Mouse (Mus musculus) adrenal gland, postnatal 10 days (tissue): ENCODE results near the gene Prg3. TPM values are rescaled to one million over a fixed set of nuclear protein-coding genes. Genes with fewer than 3 reads are reported as not detected.

Experiments used
- DNase-seq: peaks from one replicate; pipeline ENCODE4 v3.0.0; 2021; ENCODE audit warnings: mixed read lengths
- long read RNA-seq, 2 experiments: library from polyadenylated mRNA; stranded (forward); transcript quantifications; one replicate each; pipeline ENCODE4 v2.0.0; 2021
- total RNA-seq, 2 experiments: library from RNA; stranded (reverse); gene quantifications; 2 replicates each; pipeline ENCODE4 v1.2.3; 2021

Gene Prg3
- under 1 TPM; 0.48 to 0.73 TPM for total RNA-seq
- long read RNA-seq, experiment 1 = 0 reads
- long read RNA-seq, experiment 2 = 0 reads

DNA sequence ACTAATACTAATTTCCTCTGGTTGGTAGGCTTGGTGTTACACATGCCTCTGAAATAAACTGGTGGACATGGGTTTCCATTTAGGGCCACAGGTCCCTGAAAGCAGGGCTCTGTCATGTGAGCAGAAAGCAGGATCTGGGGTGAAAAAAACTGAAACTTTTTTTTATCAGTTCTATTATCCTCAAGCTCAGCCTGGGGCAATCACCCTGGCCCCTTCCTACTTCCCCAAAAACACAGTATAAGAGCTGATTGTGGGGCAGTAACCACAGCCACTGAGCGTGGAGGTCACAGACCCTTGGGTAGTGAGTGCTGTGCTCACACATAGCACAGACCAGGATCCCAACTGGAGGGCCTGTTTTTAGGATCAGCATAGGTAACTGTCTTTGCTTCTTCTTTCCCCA lies at the start of gene Prg3:
TSS of gene Prg3 (plus strand) at position 286 of the 400 bp plus-strand sequence.
- no peak for DNase-seq

DNA sequence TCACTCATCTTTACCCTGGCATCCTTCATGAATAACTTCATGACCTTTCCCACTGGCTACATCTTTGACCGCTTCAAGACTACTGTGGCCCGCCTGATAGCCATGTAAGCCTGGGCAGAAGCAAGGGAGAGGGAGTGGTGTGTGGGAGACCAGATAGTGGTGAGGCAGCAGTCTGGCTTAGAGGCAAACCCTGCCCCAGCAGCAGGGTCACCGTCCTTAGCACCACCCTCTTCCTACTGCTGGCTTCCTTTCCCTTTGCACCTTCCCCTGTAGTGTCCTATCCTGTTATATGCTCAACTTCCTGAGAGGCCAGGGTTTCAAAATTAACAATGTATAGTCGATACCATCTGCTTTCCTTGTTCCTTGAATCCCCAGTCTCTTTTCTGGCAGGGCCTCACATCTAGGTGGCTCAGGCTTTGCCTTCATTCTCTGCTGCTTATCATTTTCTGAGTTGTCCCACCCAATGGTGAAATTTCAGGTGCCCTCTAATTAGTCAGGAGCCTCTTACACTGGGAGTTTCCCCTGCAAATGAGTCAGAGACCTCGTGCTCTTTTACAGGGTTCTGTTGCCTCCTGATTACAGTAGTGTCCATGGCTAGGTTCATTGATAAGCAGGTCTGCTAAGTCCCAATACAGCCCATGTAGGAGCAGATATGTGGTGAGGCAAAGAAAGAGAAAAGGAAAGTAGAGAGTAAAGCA lies 49.6 kb upstream of the Prg3 start:
- DNase-seq = peak; percentile 32

DNA sequence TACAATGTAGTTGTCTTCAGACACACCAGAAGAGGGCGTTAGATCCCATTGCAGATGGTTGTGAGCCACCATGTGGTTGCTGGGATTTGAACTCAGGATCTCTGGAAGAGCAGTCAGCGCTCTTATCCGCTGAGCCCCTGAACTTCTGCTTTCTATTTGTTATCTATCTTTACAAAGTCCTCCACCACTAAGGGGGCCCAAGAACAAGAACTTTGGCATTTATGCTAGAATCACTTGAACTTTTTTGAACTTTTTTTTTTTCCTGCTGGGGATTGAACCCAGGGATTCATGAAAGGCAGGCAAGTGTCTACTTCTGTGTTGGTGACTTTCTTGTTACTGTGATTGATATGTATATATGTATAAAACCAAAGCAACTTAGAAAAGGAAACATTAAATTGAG lies 48.7 kb upstream of the Prg3 start:
- DNase-seq = no peak

DNA sequence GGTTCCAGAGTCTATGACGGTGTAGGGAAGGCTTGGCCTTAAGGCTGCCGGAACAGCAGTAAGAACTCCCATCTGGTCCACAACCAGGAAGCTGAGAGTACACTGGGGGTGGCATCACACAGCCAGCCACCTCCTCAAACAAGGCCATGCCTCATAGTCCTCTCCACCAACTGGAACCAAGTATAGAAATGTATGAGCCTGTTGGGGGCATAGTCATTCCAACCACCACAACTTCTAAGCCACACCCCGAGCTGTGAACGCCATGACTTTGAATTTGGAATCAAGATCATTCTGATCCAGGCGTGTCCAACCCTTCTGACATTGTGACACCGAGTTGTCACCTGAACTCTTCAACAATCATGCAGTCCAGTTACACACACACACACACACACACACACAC lies 48.3 kb upstream of the Prg3 start:
- no peak for DNase-seq

DNA sequence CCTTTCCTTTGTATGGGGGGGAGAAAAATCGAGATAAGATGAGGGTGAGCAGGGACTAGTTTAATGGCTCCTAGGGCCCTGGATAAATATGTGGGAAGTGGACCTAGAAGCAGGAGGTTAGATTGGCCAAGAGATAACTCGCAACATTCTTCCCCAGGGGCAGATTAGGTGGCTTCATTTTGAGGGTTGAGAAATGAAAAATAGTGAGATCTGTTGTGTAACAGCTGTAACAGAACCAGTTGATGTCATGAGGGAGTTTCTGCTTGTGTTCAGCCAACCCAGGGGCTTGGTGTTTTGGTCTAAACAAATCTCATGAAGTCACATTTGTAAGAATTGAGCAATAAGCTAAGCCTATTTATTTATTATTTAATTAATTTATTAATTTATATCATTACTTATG lies 46.7 kb upstream of the Prg3 start:
- peak; percentile 29 for DNase-seq

DNA sequence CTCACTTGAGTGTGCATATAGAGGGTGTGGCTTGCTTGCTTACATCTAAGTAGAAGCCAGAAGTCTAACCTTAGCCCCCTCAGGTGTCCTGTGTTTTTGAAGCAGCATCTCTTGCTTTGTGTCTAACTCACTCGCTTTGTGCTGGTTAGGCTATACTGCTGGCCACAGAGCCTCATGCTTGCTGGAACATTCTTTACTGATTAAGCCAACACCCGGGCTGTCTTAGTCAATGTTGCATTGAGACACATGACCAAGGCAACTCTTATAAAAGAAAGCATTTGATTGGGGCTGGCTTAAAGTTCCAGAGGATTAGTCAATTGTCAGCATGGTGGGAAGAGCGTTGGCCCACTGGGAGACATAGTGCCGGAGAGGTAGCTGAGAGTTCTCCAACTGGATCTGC lies 46.2 kb upstream of the Prg3 start:
- DNase-seq = no peak

DNA sequence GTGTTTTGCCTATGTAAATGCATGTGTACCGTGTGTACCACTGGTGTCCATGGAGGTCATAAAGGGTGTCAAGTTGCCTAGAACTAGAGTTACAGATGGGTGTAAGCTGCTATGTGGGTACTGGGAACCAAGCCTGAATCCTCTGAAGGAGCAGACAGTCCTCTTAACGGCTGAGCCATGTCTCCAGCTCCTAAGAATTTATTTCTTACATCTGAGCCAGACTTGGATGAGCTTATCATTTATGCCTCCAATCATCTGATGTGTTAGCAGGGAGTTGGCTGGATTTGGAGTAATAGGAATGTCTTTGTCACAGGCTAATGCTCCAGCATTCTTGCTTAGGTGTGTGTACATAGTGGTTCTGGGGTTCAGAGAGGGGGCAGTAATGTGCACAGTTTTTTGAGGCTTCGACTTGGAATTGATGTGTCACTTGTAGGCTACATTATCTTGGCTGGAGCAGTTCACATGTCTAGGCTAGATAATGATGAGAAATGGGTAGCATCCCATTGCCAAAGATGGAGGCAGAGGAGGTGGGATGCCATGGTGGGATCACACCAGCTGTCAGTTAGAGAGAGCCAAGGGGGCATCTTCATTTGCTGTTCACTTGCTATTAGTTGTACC lies 40.8 kb upstream of the Prg3 start:
- no peak for DNase-seq

DNA sequence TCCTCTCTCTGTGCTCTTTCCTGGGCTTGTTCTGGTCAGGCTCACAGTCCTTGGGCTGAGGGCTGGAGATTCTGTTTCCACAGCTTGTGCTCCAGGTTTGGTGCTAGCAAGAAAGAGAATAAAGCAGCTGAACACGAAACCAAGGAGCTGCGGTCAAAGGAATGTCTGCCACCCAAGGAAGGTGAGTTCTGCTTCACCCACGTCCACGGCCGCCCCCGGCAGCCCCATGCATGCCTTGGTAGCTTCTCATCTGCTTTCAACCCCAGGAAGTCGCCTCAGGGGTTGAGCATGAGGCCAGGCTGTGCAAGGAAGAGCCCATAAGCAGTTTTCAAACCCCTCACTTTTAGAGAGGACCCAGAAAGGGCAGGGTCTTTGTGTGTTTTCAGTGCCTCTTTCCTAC lies 39.8 kb upstream of the Prg3 start:
- DNase-seq = no peak

DNA sequence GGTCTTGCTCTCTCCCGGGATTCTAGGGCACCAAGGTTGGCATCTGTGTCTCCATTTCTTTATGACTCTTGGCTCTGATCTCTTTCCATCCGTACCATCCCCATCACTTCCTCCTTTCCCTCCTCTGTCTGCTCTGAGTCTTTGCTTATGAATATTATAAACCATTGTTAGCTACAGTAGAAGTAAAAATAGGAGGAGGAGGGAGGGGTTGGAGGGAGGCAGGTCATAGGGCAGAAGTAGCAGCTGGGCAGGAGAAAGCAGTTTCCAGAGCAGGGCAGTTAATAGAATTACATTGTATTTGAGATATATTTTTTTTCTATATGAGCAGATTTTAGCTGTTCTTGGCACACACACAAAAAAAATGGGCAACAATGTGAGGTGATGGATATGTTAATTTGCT lies 39.3 kb upstream of the Prg3 start:
- no peak for DNase-seq

DNA sequence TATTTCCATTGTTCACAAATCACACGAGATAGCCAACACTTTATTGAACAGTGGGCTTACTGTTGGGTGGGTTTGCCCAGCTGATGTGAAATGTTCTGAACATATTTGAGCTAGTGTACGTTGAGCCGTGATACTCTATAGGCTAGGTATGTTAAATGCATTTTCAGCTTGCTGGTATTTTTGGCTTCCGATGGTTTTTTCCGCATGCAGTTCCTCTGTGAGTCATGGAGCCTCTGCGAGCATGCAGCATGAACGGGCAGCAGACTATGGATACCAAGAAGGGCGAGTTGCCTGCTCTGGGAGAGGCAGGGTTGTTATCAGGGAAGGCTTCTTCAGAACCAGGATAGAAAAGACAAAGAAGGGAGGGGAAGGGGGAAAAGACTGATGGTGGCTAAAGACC lies 37.0 kb upstream of the Prg3 start:
- DNase-seq = no peak

DNA sequence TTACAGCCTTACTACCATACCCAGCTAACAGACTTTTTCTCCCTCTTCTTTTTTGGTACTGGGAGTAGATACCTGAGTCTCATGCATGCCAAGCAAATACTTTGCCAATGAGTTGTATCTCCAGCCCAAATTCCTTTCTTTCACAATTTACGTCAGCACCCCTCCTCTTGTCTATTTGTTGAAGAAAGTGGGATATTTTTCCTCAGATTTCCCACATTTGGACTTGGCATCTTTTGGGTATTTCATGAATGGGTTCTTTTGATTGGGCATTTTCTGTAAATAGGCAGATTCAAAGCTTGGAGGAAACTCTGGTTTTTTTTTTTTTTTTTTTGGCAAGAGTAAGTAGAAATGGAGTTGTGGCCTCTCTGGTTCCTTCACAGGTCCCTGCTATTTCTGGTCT lies 35.8 kb upstream of the Prg3 start:
- no peak for DNase-seq

DNA sequence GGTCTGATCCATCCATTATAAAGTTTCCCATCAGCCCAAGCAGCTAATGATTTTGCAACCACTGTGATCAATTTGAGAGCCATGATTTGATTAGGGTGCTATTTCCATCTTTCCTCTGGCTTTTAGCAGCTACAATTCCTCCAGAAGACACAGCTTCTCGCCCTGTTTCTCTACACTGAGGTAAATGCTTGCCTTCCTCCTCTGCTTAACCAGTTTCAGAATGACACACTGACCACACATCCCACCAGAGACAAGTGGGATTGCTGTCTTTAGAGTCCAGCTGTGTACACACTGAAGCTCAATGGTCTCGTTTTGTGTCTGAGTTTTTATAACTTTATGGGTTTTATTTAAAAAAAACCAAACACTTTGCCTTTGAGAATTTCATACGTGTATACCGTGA lies 35.3 kb upstream of the Prg3 start:
- no peak for DNase-seq

DNA sequence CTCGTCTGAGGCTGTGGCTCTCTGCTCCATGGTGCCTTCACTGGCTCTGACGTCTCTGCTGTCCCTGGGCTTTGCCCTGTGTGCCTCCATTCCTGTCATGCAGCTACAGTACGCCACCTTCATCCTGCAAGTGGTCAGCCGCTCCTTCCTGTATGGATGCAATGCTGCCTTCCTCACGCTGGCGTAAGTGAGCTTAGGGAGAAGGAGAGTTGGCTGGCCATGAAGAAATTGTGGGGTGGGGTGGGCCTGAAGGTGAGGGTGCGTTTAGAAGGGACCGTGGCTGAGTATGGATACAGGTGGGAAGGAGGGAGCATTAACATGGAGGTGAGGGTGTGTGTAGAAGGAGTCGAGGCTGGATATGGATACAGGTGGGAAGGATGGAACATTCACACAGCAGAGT lies 32.6 kb upstream of the Prg3 start:
- DNase-seq = no peak

DNA sequence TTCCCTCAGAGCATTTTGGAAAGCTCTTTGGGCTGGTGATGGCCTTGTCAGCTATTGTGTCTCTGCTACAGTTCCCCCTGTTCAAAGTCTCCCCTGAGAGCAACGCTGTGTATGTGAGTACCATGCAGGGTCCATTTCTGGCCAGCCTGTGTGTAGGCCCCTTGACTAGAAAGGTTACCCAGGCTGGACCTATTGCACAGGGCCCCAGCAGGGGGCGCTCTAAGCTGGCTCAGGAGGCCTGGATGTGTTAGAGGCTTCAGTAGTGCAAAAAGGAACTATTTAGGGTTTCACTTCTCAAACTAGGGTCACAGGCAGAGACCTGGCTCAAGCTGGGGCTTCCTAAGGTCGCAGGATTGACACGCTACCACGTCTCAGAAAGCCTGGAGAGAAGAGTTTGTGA lies 31.7 kb upstream of the Prg3 start:
- peak; percentile 84 for DNase-seq

DNA sequence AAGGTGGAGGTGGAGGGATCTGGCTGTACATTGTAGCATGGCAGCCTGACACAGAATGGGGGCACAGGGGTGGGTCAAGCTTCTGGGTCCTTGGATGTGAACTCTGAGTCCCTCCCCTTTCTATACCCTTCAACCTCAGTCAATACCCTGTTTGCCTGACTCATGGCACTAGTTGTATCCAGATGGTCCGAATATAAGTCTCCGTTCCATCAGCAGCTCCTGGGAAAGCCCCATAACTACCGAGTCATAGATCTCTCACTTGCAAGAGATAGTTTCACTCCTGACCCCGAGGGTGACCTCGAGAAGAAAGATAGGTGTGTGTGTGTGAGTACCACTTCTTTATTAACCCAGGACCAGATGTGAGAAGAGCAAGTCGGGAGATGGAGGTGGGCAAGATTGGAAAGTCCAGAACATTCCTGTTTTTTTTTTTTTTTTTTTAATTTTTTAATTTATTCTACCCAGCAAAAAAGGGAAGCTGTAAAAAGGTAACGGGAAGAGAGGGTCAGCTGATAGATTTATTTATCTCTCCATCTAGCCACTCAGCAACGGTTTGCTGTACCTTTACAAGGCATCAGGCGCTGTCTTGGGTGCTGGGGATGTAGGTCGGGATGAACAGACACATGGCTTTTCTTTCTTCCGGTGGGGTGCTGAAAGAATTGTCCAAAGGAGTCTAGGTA lies 29.3 kb upstream of the Prg3 start:
- no peak for DNase-seq

DNA sequence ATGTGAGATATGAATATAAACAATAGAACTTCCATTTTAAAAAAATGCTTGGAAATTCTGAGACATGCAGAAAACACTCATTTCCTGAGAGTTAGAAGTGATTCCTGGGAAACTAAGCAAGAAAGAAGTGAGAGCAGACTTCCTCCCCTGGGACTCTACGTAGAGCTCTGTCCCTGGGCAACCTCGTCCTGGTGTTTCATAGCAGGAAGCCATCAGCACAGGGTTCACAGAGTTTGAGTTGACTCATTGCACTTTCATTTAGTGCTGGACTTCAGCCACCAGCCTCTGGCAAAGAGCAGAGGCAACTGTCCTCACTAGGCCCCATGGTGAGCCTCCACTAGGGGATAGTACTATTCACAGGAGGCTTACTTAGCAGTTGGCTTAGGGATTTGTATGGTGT lies 26.7 kb upstream of the Prg3 start:
- peak; percentile 82 for DNase-seq

DNA sequence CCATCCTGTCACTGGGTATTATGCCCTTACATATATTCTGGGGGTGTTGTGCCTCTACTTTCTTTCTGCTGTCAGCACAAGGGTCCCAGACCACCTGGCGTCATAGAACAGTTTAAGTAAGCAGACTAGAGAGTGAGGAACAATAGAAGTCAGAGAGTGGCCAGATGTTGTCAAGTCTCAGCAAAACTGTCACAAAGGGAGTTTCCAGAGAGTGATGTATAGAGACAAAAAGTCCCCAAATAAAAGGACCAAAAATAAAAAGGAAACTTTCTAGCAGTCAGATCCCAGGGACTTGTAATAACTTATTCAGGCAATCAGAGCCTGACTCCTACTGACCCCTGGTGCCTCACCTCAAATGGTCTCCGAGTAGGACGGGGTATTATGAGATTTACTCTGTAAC lies 26.1 kb upstream of the Prg3 start:
- no peak for DNase-seq

DNA sequence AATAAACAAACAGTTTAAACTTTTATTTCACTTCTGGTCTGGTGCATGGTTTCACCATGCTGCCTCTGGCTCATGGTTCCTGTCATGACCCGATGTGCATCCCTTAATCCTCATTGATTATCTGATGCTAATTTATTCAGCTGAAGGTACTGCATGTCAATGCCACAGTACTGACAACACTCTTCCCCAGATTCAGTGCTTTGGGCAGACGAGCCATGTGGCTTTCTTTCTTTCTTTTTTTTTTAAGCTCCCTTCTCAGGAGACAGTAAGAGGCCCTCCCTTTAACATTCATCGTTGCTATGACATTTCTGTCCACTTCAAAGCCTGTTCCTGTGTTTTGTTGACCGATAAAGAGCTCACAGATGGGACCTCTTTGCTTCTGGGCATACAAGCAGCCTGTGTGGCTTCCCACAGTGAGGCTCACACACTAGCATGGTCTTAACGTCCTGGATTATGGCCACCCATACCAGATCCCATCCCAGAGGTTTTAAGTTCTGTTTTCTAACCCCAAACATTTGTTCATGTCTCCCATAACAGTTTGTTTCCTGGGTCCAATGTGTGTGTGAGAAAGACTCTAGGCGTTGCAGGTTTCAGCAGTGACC lies 25.0 kb upstream of the Prg3 start:
- DNase-seq = no peak

DNA sequence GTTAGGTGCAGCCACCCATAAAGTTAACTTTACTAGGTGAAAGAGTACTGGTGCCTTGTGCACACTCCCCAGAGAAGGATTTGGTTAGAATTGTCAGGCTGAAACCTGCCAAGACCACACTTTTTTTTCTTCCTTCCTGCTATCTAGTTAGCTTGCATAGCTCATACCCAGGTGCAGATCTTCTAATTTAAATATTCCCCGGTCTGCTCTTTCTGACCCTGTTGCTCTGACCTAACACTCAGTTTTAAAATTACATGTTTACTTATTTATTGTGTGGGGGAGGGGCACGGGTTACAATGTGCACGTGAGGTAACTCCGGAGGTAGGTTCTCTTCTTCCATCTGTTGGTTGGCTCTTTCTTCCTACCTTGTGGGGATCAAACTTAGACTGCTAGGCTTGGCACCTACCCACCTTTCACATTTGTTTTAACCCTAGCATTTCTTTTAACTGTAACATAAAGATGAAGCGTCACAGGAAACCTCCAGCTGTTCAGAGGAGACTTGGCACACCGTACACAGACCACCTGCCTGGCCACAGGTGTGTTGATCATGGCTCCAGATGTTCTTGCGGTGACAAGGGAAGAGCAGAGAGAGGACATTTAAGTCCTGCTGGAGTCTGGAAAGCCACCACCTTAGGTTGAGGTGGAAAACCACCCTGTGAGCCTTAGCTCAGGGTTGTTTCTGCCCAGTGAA lies 23.8 kb upstream of the Prg3 start:
- no peak for DNase-seq

DNA sequence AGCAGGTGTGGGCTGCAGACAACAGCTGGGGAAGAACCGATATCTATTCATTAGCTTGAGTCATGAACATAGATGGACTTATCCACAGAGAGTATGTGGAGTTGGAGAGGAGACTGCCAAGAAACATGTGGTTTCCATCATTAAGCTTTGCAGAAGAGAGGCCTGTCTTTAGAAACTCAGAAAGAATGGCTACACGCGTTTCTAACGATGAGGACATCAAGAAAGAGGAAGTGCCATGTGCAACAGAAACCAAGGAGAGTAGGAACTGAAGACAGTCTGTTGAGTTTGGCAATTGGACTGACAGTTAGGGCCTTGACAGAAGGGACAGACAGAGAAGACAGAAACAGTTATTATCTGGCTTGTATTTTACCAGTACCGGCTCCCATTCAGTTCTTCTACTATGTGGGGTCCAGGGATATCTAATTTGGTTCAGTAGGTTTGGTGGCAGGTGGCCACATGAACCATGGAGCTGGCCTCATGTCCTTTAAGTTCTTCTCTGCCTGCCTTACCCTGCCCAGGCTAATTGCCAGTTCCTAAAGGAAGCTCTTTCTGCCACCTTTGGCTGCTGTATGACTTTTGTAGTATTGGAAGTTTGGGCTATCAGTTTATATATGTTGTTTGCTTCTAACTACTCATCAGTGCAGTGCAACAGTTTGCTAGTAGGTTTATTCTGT lies 20.6 kb upstream of the Prg3 start:
- no peak for DNase-seq

DNA sequence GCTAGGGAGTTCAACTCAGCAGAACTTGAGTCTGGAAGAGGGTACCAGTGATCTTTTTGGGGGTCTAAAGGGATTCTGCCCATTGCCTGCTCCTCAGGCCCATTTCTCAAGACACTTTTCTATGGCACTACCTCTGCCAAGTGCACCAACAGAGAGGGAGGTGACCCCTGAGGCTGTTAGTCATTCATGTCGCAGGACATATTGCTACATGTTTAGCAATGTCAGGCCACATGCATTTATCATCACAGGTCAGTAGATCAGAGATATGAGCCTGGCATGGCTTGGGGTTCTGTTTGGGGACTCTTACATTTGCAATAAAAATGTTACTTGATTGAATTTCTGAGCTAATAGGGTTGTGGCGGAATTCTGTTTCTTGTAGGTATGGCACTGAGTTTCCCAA lies 12.4 kb upstream of the Prg3 start:
- DNase-seq = no peak

DNA sequence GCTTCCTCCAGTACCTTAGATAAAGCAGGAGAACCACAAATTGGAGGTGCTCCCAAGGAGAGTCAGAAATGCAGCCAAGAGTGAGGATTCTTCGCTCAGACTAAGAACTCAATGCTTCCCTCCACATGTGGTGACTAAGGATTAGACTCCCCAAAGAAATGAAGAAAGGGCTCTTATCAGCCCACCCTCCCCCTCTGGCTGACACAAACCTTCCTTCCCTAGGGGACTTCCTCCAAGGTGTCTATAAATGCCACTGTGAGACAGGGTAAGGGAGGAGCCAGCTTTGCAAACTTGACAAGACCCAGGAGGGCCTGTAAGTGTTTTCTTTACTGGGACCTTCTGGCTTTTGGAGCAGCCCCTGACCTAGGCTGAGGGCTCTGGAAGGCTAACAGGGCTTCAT lies 7.8 kb upstream of the Prg3 start, which contains the start of gene Prg2:
TSS of gene Prg2 (plus strand) at position 274 of the 400 bp plus-strand sequence.
- no peak for DNase-seq
